ENCODE assay signal across 24 mouse cellular contexts in the genomic region with DNA sequence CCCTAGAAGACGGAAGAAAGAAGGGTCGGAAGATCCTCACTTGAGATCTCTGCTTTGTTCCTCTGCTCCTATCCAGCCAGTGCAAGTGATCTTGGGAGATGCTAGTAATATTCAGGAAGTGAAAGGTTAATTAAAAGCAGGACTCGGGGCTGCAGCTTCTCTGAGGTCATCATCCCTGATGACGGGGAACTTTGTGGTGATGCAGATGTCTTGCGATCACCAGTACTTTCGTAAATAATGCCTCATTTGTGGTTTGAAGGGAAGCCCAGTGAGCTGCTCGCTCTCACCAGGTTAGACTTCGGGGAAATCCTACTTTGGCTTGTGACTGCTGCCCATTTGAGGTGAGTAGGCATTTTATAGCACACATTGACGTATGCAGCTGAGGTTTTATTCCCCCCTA.
"Had no signal": no experiment of that assay in that cellular context is flagged by ENCODE, and none has a peak within 500 bp of the region (broad histone marks: within the 10 kb centered on the region; RNA-seq: fewer than 3 reads in every experiment).

No protein-coding gene starts in this region.

- H3K9me3 ChIP-seq: heart, embryonic 10.5 days; heart, embryonic 12.5 days; hindbrain, embryonic 10.5 days; hindbrain, embryonic 12.5 days; limb, embryonic 13.5 days; limb, embryonic 15.5 days; liver, embryonic 12.5 days had no signal

- H3K4me3 ChIP-seq: gastrocnemius, adult 2 months; heart, embryonic 10.5 days; heart, embryonic 12.5 days; hindbrain, embryonic 10.5 days; hindbrain, embryonic 12.5 days; layer of hippocampus, adult 2 months; left cerebral cortex, adult 2 months; limb, embryonic 13.5 days; limb, embryonic 15.5 days; liver, embryonic 12.5 days had no signal

- ATAC-seq: hindbrain, postnatal 0 days; intestine, postnatal 0 days; liver, embryonic 12.5 days had no signal

- H3K36me3 ChIP-seq: heart, embryonic 10.5 days; heart, embryonic 12.5 days; hindbrain, embryonic 10.5 days; hindbrain, embryonic 12.5 days; limb, embryonic 13.5 days; limb, embryonic 15.5 days; liver, embryonic 12.5 days had no signal

- H3K4me2 ChIP-seq: heart, embryonic 12.5 days; hindbrain, embryonic 12.5 days; hindbrain, embryonic 14.5 days; limb, embryonic 13.5 days; limb, embryonic 15.5 days; liver, embryonic 12.5 days had no signal

- H3K27ac ChIP-seq: gastrocnemius, adult 2 months; heart, embryonic 10.5 days; hindbrain, embryonic 10.5 days; hindbrain, embryonic 12.5 days; hindbrain, embryonic 14.5 days; hindbrain, postnatal 0 days; layer of hippocampus, adult 2 months; left cerebral cortex, adult 2 months; limb, embryonic 13.5 days; limb, embryonic 15.5 days; liver, embryonic 12.5 days; liver, embryonic 14.5 days had no signal

- H3K27me3 ChIP-seq: hindbrain, embryonic 12.5 days; limb, embryonic 13.5 days; limb, embryonic 15.5 days; liver, embryonic 12.5 days had no signal

- DNase-seq: gastrocnemius, adult 2 months; gastrocnemius, postnatal 10 days; gastrocnemius, postnatal 25 days; heart, adult 18-20 months; heart, postnatal 10 days; heart, postnatal 4 days; kidney, adult 18-20 months; kidney, adult 8-10 months; kidney, postnatal 10 days; kidney, postnatal 25 days; kidney, postnatal 4 days had no signal

- H3K9ac ChIP-seq: heart, embryonic 12.5 days; hindbrain, embryonic 12.5 days; hindbrain, embryonic 14.5 days; limb, embryonic 13.5 days; limb, embryonic 15.5 days; liver, embryonic 12.5 days; liver, embryonic 14.5 days had no signal

- H3K4me1 ChIP-seq: heart, embryonic 10.5 days; heart, embryonic 12.5 days; hindbrain, embryonic 10.5 days; hindbrain, embryonic 12.5 days; liver, embryonic 12.5 days had no signal
